Mouse (Mus musculus) thymus, postnatal 0 days (tissue): ENCODE results near the gene Vmn2r30. TPM values are rescaled to one million over a fixed set of nuclear protein-coding genes. Genes with fewer than 3 reads are reported as not detected.
"Not testable (repeated sequence)": the region's sequence is repeated elsewhere in the genome, so short reads cannot be mapped to it uniquely, and the experiment has no call there.

Experiments
- DNase-seq: peaks from one replicate; pipeline ENCODE4 v3.0.0-alpha.2; 2015; ENCODE audit warnings: low spot score
- microRNA-seq: library from miRNA; unstranded; fragments of <30 nt; microRNA quantifications from one replicate; pipeline ENCODE4, GENCODE M21; 2016; ENCODE audit warnings: borderline number of aligned reads
- polyA plus RNA-seq: library from polyadenylated mRNA; unstranded; fragments of >200 nt; fragmentation: Nextera tagmentation; extraction: Ambion mirVana; gene quantifications from 2 replicates; pipeline ENCODE4 v1.2.1, GENCODE M21; 2015

Gene Vmn2r30
- polyA plus RNA-seq = not detected in 2 replicates

- not testable (repeated sequence) for DNase-seq
Observed at GRCm38 (mm10) chr7:7337509-7337908, at the start of gene Vmn2r30. Gene Vmn2r30, minus strand, starts transcription at chr7:7337609.

GRCm38 (mm10) chr7:7374431-7374830 lies 37.0 kb upstream of the Vmn2r30 start, which contains the start of gene Gm45783:
Gene Gm45783, minus strand, starts transcription at chr7:7374573.
- DNase-seq = not testable (repeated sequence)

GRCm38 (mm10) chr7:7295595-7295994 lies 41.8 kb downstream of the Vmn2r30 start:
- DNase-seq = peak; percentile 39

GRCm38 (mm10) chr7:7281383-7281782 lies 56.0 kb downstream of the Vmn2r30 start:
- no peak for DNase-seq

GRCm38 (mm10) chr7:7277966-7278567 lies 59.3 kb downstream of the Vmn2r30 start, which contains the start of gene Gm45844:
Gene Gm45844, minus strand, starts transcription at chr7:7278289.
- peak; percentile 73 for DNase-seq

GRCm38 (mm10) chr7:7277556-7277955 lies 59.9 kb downstream of the Vmn2r30 start:
- DNase-seq = not testable (repeated sequence)

Small RNA genes lying within 50 kb of the gene (microRNA-seq; reads per million reads assigned to microRNA genes)
- gene Mir5620 = 1.2 reads per million

Other genes with a start within 250 kb of the Vmn2r30 start
- gene Zfp954, start 216.1 kb downstream of the Vmn2r30 start, polyA plus RNA-seq = 13.8 and 17.3 TPM in 2 replicates
- 2.3 TPM in 2 replicates for gene Zfp773, start 200.9 kb downstream of the Vmn2r30 start, polyA plus RNA-seq
- gene Zfp418, start 166.3 kb downstream of the Vmn2r30 start, polyA plus RNA-seq = 1.2 and 1.5 TPM in 2 replicates
- 3.9 and 4.0 TPM in 2 replicates for gene Zfp772, start 127.6 kb downstream of the Vmn2r30 start, polyA plus RNA-seq
- gene Vmn2r29, start 90.3 kb downstream of the Vmn2r30 start, polyA plus RNA-seq = 0.13 TPM in 1 of 2 replicates, not detected in the other
- gene Gm45844, start 59.3 kb downstream of the Vmn2r30 start, polyA plus RNA-seq = 0.41 and 0.85 TPM in 2 replicates
- gene Clcn4, start 36.8 kb downstream of the Vmn2r30 start, polyA plus RNA-seq = 39.0 and 42.6 TPM in 2 replicates
- not detected in 2 replicates for gene Gm45783, start 37.0 kb upstream of the Vmn2r30 start, polyA plus RNA-seq
- not detected in 2 replicates for gene Vmn2r31, start 62.1 kb upstream of the Vmn2r30 start, polyA plus RNA-seq
- not detected in 2 replicates for gene Vmn2r32, start 142.4 kb upstream of the Vmn2r30 start, polyA plus RNA-seq
- gene Vmn2r33, start 229.2 kb upstream of the Vmn2r30 start, polyA plus RNA-seq = not detected in 2 replicates